Mouse (Mus musculus): Measurements from ENCODE around the gene Ap5m1. TPM values are rescaled to one million over a fixed set of nuclear protein-coding genes. Genes with fewer than 3 reads are reported as not detected.

Ap5m1 gene
- polyA plus RNA-seq, 1 experiment from 2014 or later: 25.5 TPM

GRCm38 (mm10) chr14:49132391-49132790, 66.5 kb downstream of the Ap5m1 start:
- Histone ChIP-seq H3K27ac (replicated peaks) (no peak overlapping the region), H3K4me3 (no peak overlapping the region), H3K36me3 (no peaks in the 10 kb centered on the region), H3K4me1 (0 out of 2 replicates have a peak, but pooled peaks cover 2% of the 10 kb centered on the region), H3K27me3 (no peaks in the 10 kb centered on the region), H3K9ac (replicated peaks) (no peak overlapping the region), H3K9me3 (no peaks in the 10 kb centered on the region), H3K4me2 (replicated peaks) (no peak overlapping the region)
- 92% methylated on average over 3 of the region's 3 CpGs for WGBS
- no peak for ATAC-seq (replicated peaks)

- Histone ChIP-seq H3K27ac (replicated peaks) (no peak overlapping the region), H3K9me3 (no peaks in the 10 kb centered on the region), H3K4me1 (0 out of 2 replicates have a peak, but pooled peaks cover 5% of the 10 kb centered on the region), H3K27me3 (no peaks in the 10 kb centered on the region), H3K36me3 (no peaks in the 10 kb centered on the region), H3K4me2 (replicated peaks) (no peak overlapping the region), H3K4me3 (no peak overlapping the region), H3K9ac (replicated peaks) (no peak overlapping the region)
- no peak for ATAC-seq (replicated peaks)
- 62% methylated on average over 1 of the region's 1 CpGs for WGBS
Observed at GRCm38 (mm10) chr14:49138171-49138570, 72.3 kb downstream of the Ap5m1 start.

- ATAC-seq (replicated peaks): no peak
- 94% methylated on average over 7 of the region's 7 CpGs for WGBS
Observed at GRCm38 (mm10) chr14:49140756-49141155, 74.9 kb downstream of the Ap5m1 start.

More at GRCm38 (mm10) chr14:49140756-49141155, 74.9 kb downstream of the Ap5m1 start:
- H3K9me3 ChIP-seq: no peaks in the 10 kb centered on the region
- no peaks in the 10 kb centered on the region for H3K36me3 ChIP-seq
- no peak overlapping the region for H3K4me3 ChIP-seq
- H3K9ac ChIP-seq (replicated peaks): no peak overlapping the region
- 0 out of 2 replicates have a peak, but pooled peaks cover 5% of the 10 kb centered on the region for H3K4me1 ChIP-seq
- H3K4me2 ChIP-seq (replicated peaks): no peak overlapping the region
- no peaks in the 10 kb centered on the region for H3K27me3 ChIP-seq
- H3K27ac ChIP-seq (replicated peaks): no peak overlapping the region

Other genes with a start within 250 kb of the Ap5m1 start
- gene Exoc5, start 556 bp downstream of the Ap5m1 start, polyA plus RNA-seq (2015; fragmentation: Nextera tagmentation; extraction: Ambion mirVana): 78.2 and 80.8 TPM in 2 replicates
- gene Naa30, start 106.1 kb downstream of the Ap5m1 start, polyA plus RNA-seq (2015; fragmentation: Nextera tagmentation; extraction: Ambion mirVana): 16.4 and 17.3 TPM in 2 replicates
- 0.22 and 0.29 TPM in 2 replicates for gene ccdc198, start 179.4 kb downstream of the Ap5m1 start, polyA plus RNA-seq (2015; fragmentation: Nextera tagmentation; extraction: Ambion mirVana)